Mouse (Mus musculus) limb, embryonic 12.5 days (tissue): ENCODE data around the gene Fah. TPM values are rescaled to one million over a fixed set of nuclear protein-coding genes. Genes with fewer than 3 reads are reported as not detected.

Experiments used
- ATAC-seq: fragments of 200-750 bp; cut with Nextera tagmentation; 2 replicates; pipeline ENCODE4 v1.8.0; 2017; ENCODE audit warnings: low read depth, moderate TSS enrichment; ENCODE audit not compliant: insufficient number of reproducible peaks, insufficient read depth, low FRiP score, low TSS enrichment
- H3K27ac ChIP-seq: fragments of 300-500 bp; sonication (generic); 2 replicates; pipeline ENCODE4 v1.5.1; 2016; ENCODE audit warnings: mild to moderate bottlenecking, moderate library complexity
- H3K27me3 ChIP-seq: fragments of 300-500 bp; sonication (generic); 2 replicates; pipeline ENCODE4 v1.6.1; 2016; ENCODE audit warnings: mild to moderate bottlenecking, moderate library complexity
- H3K36me3 ChIP-seq: fragments of 300-500 bp; sonication (generic); 2 replicates; pipeline ENCODE4 v1.6.1; 2016; ENCODE audit warnings: mild to moderate bottlenecking, moderate library complexity
- H3K4me1 ChIP-seq: fragments of 300-500 bp; sonication (generic); replicated peaks from 2 replicates; pipeline ENCODE4 v1.6.1; 2016
- H3K4me2 ChIP-seq: fragments of 300-500 bp; sonication (generic); 2 replicates; pipeline ENCODE4 v1.6.1; 2016; ENCODE audit warnings: mild to moderate bottlenecking, moderate library complexity
- H3K4me3 ChIP-seq: fragments of 300-500 bp; sonication (generic); replicated peaks from 2 replicates; pipeline ENCODE4 v1.5.1; 2016; ENCODE audit warnings: mild to moderate bottlenecking
- H3K9ac ChIP-seq: fragments of 300-500 bp; sonication (generic); replicated peaks from 2 replicates; pipeline ENCODE4 v1.6.1; 2016; ENCODE audit warnings: mild to moderate bottlenecking, moderate library complexity
- H3K9me3 ChIP-seq: fragments of 300-500 bp; sonication (generic); 2 replicates; pipeline ENCODE4 v1.6.1; 2016; ENCODE audit warnings: mild to moderate bottlenecking, moderate library complexity
- WGBS: fragments of 180-500 bp; shearing (Covaris S2); methylation state at CpG from one replicate; pipeline ENCODE4 v1.1.7; 2016; 5-methylcytosine and 5-hydroxymethylcytosine counted together
- polyA plus RNA-seq: library from polyadenylated mRNA; unstranded; fragments of >200 nt; fragmentation: Nextera tagmentation; extraction: Ambion mirVana; gene quantifications from 2 replicates; pipeline ENCODE4 v1.2.1, GENCODE M21; 2016

Fah gene
- polyA plus RNA-seq, result 1.9 and 2.5 TPM in 2 replicates

DNA sequence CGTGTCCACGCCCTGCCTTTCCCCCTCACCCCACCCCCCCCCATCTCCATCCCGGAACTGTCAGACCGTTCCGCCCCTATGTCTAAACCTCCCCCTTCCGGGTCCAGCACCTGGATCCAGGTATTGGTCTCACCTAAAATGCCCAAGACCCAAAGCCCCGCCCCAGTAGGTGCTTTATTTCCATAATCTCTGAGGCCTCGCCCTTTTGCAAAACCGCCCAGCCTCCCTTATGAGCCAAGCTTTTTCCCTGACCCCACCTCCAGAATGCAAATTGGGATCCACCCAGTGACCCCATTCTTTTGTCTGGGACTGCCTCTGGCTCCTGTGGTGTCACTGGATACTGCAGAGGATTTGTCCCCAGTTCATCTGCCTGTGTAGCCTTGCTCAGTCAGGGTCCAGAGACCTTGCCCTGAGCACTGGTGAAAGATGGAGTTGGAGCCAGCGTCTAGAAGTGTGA, at the start of gene Fah:
Gene Fah (minus strand): TSS at position 430 of the 457 bp plus-strand sequence.
- Histone ChIP-seq H3K4me2 (peak within 1 kb of the TSS; percentile 99), H3K36me3 (no peaks in the 10 kb centered on the region), H3K27ac (no peak within 1 kb of the TSS), H3K4me3 (peak within 1 kb of the TSS; percentile 55), H3K27me3 (peaks cover 7% of the 10 kb centered on the region), H3K4me1 (peaks cover 7% of the 10 kb centered on the region), H3K9ac (peak within 1 kb of the TSS; percentile 54), H3K9me3 (no peaks in the 10 kb centered on the region)
- WGBS, result 4% methylated on average over 9 of the region's 10 CpGs
- peak; percentile 57; the same call in 1 of the 2 replicates for ATAC-seq

- Histone ChIP-seq H3K4me1 (no peaks in the 10 kb centered on the region), H3K4me3 (no peak overlapping the region), H3K9ac (no peak overlapping the region), H3K36me3 (peaks cover 3% of the 10 kb centered on the region; the same call in 1 of the 2 replicates), H3K27me3 (no peaks in the 10 kb centered on the region), H3K4me2 (no peak overlapping the region), H3K27ac (no peak overlapping the region), H3K9me3 (no peaks in the 10 kb centered on the region)
- 81% methylated on average over 2 of the region's 2 CpGs for WGBS
- no peak for ATAC-seq
These were observed 46.2 kb upstream of the Fah start for GRCm38 (mm10) chr7:84652740-84653139.

DNA sequence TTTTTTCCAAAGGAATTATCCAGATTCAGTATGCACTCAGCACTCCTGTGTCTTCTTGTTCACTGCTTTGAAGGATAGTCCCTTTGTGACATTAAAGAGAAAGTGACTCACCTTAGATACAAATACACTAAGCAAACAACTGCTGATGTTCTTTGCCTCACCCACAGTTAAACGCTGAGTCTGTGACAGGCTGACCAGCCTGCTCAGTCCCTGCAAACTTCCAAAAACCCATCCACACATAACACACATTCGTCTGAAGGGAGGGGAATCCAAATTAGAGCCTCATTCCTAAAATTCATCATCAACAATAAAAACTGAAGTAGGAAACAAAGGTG, 45.4 kb upstream of the Fah start:
- WGBS, result 71% methylated on average over 2 of the region's 2 CpGs
- Histone ChIP-seq H3K27me3 (no peaks in the 10 kb centered on the region), H3K4me3 (no peak overlapping the region), H3K36me3 (peaks cover 3% of the 10 kb centered on the region; the same call in 1 of the 2 replicates), H3K4me1 (no peaks in the 10 kb centered on the region), H3K4me2 (no peak overlapping the region), H3K9me3 (no peaks in the 10 kb centered on the region), H3K27ac (no peak overlapping the region), H3K9ac (no peak overlapping the region)
- no peak for ATAC-seq

DNA sequence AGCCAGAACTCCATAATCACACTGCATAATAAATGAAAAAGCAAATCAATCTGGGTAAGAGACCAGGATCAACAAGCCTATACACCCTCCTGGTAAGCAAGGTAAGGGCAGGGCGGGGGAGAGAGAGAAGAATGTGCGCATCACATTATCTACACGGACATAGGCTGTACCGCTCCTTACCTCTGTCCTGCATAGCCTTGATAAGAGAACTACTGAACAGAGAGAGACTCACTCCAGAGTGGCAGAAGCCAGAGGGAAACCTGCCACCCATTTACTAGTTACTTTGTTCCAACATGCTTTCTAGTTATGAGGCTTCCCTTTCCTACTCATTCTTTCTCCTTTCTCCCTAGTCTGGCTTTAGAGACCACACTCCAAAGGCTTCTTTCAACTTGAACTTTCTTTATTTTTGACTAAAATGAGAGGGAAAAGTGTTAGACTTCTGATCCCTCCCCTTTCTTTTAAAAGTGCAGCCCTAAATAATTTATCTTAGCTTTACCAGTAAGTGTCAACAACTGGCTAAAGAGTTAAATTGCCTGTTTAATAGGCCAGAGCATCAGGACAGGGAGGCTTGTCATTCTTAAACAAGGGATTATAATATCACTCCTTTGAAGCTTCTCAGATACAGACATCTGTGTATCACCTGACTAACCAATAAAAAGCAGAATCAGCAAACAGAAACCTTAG, 44.9 kb upstream of the Fah start:
- H3K4me1 ChIP-seq, result no peaks in the 10 kb centered on the region
- no peak overlapping the region for H3K4me2 ChIP-seq
- no peak for ATAC-seq
- no peaks in the 10 kb centered on the region for H3K27me3 ChIP-seq
- 95% methylated on average over 4 of the region's 4 CpGs for WGBS
- H3K27ac ChIP-seq, result no peak overlapping the region
- H3K4me3 ChIP-seq, result no peak overlapping the region
- no peak overlapping the region for H3K9ac ChIP-seq
- H3K36me3 ChIP-seq, result peaks cover 3% of the 10 kb centered on the region; the same call in 1 of the 2 replicates
- no peaks in the 10 kb centered on the region for H3K9me3 ChIP-seq

GRCm38 (mm10) chr7:84649016-84649415, 42.5 kb upstream of the Fah start:
- no peaks in the 10 kb centered on the region for H3K9me3 ChIP-seq
- no peak for ATAC-seq
- H3K9ac ChIP-seq, result no peak overlapping the region
- H3K4me2 ChIP-seq, result no peak overlapping the region
- peaks cover 3% of the 10 kb centered on the region; the same call in 1 of the 2 replicates for H3K36me3 ChIP-seq
- no peaks in the 10 kb centered on the region for H3K27me3 ChIP-seq
- no peak overlapping the region for H3K4me3 ChIP-seq
- H3K4me1 ChIP-seq, result no peaks in the 10 kb centered on the region
- H3K27ac ChIP-seq, result no peak overlapping the region
- WGBS, result 96% methylated on average over 2 of the region's 2 CpGs

DNA sequence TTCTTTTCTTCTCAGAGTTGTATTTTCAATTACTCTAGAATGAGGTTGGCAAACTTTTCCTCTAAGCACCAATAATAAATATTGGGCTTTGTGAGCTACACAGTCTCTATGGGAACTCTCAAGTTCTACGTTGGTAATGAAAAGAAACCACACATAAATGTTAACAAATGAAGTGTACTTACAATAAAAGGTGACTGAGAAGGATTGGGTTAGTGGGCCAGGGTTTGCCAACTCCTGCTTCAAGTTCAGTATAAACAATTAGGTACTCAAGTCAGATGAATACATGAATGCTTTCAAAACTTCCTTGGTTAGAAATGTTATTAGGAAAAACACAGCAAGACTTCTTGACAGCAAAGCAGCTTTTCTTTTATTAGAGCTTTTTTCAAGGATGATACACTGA, 39.7 kb upstream of the Fah start:
- Histone ChIP-seq H3K27me3 (no peaks in the 10 kb centered on the region), H3K4me2 (no peak overlapping the region), H3K9ac (no peak overlapping the region), H3K36me3 (peaks cover 3% of the 10 kb centered on the region; the same call in 1 of the 2 replicates), H3K4me3 (no peak overlapping the region), H3K4me1 (peaks cover 7% of the 10 kb centered on the region; the same call in 1 of the 2 replicates), H3K27ac (no peak overlapping the region), H3K9me3 (no peaks in the 10 kb centered on the region)
- no peak for ATAC-seq
- WGBS, result 67% methylated on average over 1 of the region's 1 CpGs

GRCm38 (mm10) chr7:84643270-84643998, 36.9 kb upstream of the Fah start:
- no peaks in the 10 kb centered on the region; the same call in 1 of the 2 replicates for H3K36me3 ChIP-seq
- H3K4me1 ChIP-seq, result peaks cover 7% of the 10 kb centered on the region; the same call in 1 of the 2 replicates
- WGBS, result 93% methylated on average over 6 of the region's 6 CpGs
- H3K27ac ChIP-seq, result no peak overlapping the region
- H3K9me3 ChIP-seq, result no peaks in the 10 kb centered on the region
- H3K27me3 ChIP-seq, result no peaks in the 10 kb centered on the region
- H3K9ac ChIP-seq, result no peak overlapping the region
- ATAC-seq, result no peak
- no peak overlapping the region for H3K4me3 ChIP-seq
- H3K4me2 ChIP-seq, result no peak overlapping the region

DNA sequence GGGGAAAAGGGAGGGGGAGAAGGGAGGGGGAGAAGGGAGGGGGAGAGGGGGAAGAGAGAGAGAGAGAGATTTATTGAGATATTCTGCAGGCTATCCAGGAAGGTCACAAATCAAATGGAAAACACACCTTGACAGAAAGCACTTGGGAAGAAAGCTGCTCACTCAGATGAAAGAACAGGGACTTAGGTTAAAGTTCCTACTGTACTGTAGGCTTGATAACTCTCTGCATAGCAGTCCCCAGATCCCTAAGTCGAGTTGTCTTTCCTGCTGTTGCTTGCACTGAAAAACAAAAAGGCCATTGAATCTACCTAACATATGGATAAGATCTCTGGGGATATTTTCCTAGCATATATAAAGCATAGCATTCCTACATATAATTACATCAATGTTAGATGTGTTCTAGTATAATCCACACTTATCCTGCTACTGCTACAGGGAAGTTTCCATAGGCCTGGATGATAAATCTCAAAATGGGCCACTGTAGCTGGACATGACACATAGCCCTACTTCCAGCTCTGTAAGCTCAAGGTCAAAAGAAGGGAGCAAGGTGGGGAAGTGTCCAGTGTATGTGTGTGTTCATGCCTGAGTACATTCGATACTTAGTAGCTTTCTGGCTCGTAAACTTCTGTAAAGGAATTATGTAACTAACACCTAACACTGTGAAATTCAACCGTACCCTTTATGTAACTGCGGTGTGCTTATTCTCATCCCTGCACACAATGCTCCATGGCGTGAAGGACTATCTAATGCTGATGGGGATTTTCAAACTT, 35.8 kb upstream of the Fah start:
- no peaks in the 10 kb centered on the region for H3K27me3 ChIP-seq
- no peak overlapping the region for H3K4me3 ChIP-seq
- ATAC-seq, result no peak
- H3K9me3 ChIP-seq, result no peaks in the 10 kb centered on the region
- 66% methylated on average over 6 of the region's 6 CpGs for WGBS
- H3K4me1 ChIP-seq, result peaks cover 7% of the 10 kb centered on the region; the same call in 1 of the 2 replicates
- no peak overlapping the region for H3K9ac ChIP-seq
- H3K27ac ChIP-seq, result no peak overlapping the region
- no peaks in the 10 kb centered on the region for H3K36me3 ChIP-seq
- H3K4me2 ChIP-seq, result no peak overlapping the region

GRCm38 (mm10) chr7:84636939-84637338, 30.4 kb upstream of the Fah start:
- Histone ChIP-seq H3K9ac (no peak overlapping the region), H3K27me3 (no peaks in the 10 kb centered on the region), H3K36me3 (peaks cover 18% of the 10 kb centered on the region), H3K27ac (no peak overlapping the region), H3K4me1 (no peaks in the 10 kb centered on the region; the same call in 1 of the 2 replicates), H3K9me3 (no peaks in the 10 kb centered on the region), H3K4me2 (no peak overlapping the region), H3K4me3 (no peak overlapping the region)
- ATAC-seq, result no peak

DNA sequence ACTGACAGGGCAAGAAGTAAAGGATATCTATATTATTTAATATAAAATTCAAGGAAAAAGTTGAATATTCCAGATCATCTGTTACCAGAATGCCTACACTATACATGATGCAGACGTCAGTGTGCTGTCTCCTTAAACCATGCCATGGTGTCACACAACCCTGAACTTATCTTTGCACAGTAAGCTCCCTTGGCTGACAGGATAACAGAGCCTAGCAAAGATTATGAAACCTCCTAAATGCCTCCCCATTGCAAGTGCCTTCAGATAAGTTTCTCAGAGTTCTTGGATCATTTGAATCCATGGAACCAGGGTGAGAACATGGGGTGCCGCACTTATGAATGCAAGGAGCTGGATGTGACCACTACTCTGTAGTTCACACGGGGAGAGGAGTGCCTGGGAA, 25.4 kb upstream of the Fah start:
- Histone ChIP-seq H3K9ac (no peak overlapping the region), H3K4me1 (no peaks in the 10 kb centered on the region), H3K27ac (no peak overlapping the region), H3K36me3 (peaks cover 40% of the 10 kb centered on the region), H3K9me3 (no peaks in the 10 kb centered on the region), H3K4me3 (no peak overlapping the region), H3K27me3 (no peaks in the 10 kb centered on the region), H3K4me2 (no peak overlapping the region)
- WGBS, result 91% methylated on average over 3 of the region's 3 CpGs
- no peak for ATAC-seq

DNA sequence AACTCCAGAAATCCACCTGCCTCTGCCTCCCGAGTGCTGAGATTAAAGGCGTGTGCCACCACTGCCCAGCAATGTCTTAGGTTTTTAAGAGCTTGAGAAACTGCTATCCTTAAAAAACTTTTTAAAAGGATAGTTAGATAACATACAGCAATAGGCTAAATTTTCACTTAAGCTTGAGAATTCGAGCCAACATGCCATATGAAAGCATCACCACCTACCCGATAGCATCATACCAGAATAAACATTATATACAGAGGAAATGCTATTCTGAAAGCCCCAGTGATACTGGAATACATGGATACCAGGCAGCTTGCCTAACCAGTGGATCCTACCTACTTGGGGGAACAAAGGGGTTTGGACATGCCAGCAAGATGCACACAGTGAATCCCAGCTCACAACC, 17.2 kb upstream of the Fah start:
- Histone ChIP-seq H3K36me3 (peaks cover 29% of the 10 kb centered on the region), H3K27ac (no peak overlapping the region), H3K4me1 (no peaks in the 10 kb centered on the region), H3K9ac (no peak overlapping the region), H3K4me2 (no peak overlapping the region), H3K9me3 (no peaks in the 10 kb centered on the region), H3K4me3 (no peak overlapping the region), H3K27me3 (no peaks in the 10 kb centered on the region)
- WGBS, result 95% methylated on average over 4 of the region's 4 CpGs
- ATAC-seq, result no peak
